Mouse (Mus musculus) erythroid progenitor cell, adult 5-6 weeks (primary cell): ENCODE data around the gene Ctbp2. TPM values are rescaled to one million over a fixed set of nuclear protein-coding genes. Genes with fewer than 3 reads are reported as not detected.

Experiments
- ATAC-seq: replicated peaks from 2 replicates; pipeline ENCODE4 v1.8.0; 2016; ENCODE audit warnings: moderate number of reproducible peaks, mild to moderate bottlenecking, moderate TSS enrichment, inconsistent platforms; ENCODE audit not compliant: poor library complexity, low FRiP score, severe bottlenecking
- total RNA-seq, 2 experiments: library from RNA; stranded (forward) in 1 of 2; stranded (reverse) in 1 of 2; fragments of 150-400 nt in 1 of 2; fragments of 186-747, 209-891 nt in 1 of 2; gene quantifications; 2 replicates each; pipeline versions ENCODE4 v1.2.3 to v1.2.4; 2015 to 2017; ENCODE audit warnings: low replicate concordance in 2 of 2

Gene Ctbp2
- total RNA-seq, 2 experiments from 2014 or later = 3.8 to 8.5 TPM

DNA sequence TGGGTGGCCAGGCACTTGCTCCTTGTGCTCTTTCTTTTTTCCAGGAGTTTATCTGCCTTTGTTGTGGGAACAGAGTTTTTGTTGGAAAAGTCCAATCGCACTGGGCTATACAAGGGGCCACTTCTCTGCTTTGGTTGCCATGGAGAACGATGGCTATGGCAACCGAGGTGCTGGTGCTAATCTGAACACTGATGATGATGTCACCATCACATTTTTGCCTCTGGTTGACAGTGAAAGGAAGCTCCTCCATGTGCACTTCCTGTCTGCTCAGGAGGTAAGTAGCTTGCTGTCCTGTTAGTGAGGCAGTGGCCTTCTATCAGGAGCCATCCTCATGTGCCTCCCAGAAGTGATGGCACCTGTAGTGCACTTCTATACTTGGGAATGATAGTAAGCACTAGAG, 141.5 kb downstream of the Ctbp2 start:
- ATAC-seq = no peak

DNA sequence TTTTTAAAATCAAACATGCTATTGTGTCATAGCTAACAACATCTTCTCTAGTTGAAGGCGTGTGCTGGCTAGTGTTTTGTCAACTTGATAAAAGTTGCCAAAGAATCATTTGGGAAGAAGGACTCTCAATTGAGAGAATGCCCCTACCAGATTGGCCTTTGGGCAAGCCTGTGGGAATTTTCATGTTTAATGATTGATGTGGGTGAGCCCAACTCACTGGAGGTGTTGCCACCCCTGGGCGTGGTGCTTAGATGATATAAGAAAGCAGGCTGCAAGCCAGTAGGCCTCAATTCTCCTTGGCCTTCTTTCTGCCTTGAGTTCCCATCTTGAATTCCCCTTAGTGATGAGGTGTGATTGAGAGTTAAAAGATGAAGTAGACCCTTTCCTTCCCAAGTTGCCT, 146.2 kb downstream of the Ctbp2 start:
- ATAC-seq = no peak

DNA sequence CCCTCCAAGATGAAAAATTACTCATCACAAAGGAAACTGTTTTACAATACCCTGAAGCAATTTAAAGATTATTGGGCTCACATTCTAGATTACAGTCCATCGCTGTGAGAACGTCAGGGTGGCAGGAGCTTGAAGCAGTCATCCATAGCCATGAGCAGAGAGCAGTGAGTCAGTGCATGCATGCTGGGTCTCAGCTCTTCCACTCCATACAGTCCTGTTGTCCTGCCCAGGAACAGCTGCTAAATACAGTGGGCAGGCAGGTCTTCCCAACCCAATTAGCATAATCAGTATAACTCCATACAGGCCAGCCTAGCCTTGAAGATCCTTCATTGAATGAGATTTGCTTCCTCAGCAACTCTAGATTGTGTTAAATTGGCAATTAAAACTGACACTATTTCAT, 148.1 kb downstream of the Ctbp2 start:
- no peak for ATAC-seq

DNA sequence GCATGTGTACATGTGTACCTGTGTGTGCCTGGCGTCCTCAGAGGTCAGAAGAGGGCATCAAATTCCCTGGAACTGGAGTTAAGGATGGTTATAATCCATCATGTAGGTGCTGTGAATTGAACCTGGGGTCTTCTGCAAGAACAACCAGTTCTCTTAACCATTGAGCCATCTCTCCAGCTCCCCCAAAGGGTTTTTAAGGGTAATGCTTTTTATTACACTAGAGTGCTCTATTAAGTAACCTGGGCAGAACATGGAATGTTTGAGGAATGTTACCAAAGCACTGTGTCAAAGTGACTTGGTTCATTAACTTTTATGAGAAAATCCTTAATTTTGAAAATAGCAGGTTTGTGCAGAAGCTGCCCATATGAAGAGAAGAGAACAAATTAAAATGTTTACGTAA, 152.1 kb downstream of the Ctbp2 start:
- no peak for ATAC-seq

DNA sequence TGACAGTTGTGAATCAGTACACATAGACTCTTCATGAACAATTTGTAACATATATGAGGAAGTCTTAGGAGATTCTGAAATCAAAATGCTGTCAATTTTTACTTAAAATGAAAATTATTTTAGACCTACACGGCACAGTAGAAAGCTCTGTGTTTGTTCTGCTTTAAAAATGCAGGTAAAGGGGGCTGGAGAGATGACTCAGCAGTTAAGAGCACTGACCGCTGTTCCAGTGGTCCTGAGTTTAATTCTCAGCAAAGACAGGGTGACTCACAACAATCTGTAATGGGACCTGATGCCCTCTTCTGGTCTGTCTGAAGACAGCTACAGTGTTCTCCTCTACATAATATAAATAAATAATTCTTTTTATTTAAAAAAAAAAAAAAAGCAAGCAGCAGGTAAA, 158.4 kb downstream of the Ctbp2 start:
- ATAC-seq = no peak

GRCm38 (mm10) chr7:132964395-132964794, 159.8 kb downstream of the Ctbp2 start:
- no peak for ATAC-seq

- no peak for ATAC-seq
Observed at GRCm38 (mm10) chr7:132950613-132951012, 173.5 kb downstream of the Ctbp2 start.

DNA sequence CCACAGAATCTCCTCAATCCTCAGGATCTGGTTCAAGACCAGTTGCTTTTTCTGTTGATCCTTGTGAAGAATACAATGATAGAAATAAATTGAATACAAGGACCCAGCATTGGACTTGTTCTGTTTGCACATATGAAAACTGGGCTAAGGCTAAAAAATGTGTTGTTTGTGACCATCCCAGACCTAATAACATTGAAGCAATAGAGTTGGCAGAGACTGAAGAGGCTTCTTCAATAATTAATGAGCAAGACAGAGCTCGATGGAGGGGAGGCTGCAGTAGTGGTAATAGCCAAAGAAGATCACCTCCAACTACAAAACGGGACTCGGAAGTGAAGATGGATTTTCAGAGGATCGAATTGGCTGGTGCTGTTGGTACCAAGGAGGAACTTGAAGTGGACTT, 174.2 kb downstream of the Ctbp2 start:
- no peak for ATAC-seq

DNA sequence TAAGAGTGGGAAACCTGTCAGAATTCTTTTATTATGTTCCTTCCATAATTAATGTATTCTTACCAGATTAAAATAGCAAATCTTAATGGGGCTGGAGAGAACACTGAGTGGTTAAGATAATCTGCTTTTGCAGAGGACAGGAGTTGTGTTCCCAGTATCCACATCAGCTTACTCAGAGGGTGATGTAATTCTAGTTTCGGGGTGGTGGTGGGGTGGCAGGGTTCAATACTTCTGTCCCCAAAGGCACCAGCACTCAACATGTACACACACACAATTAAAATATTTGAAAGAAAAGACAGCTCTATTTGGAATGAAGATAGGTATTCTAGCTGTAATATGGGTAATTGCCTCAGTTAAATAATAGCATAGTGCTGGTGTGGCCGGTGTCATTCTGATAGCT, 183.6 kb downstream of the Ctbp2 start:
- no peak for ATAC-seq

GRCm38 (mm10) chr7:132939118-132939517, 185.0 kb downstream of the Ctbp2 start:
- no peak for ATAC-seq

Other genes starting within 250 kb of the Ctbp2 start
- gene Zranb1, start 193.2 kb downstream of the Ctbp2 start, total RNA-seq (2015; ENCODE audit: low replicate concordance) = 30.6 and 33.2 TPM in 2 replicates
- gene Zranb1, start 193.2 kb downstream of the Ctbp2 start, total RNA-seq (2017; ENCODE audit: low replicate concordance) = 62.5 and 78.7 TPM in 2 replicates
- gene Fgfr2, start 1.0 kb downstream of the Ctbp2 start, total RNA-seq (2015; ENCODE audit: low replicate concordance) = 1.7 and 13.3 TPM in 2 replicates
- 0.13 and 3.7 TPM in 2 replicates for gene Fgfr2, start 1.0 kb downstream of the Ctbp2 start, total RNA-seq (2017; ENCODE audit: low replicate concordance)